Mouse (Mus musculus): Measurements from ENCODE around the gene Comt.
A peak's percentile ranks its signal among the peaks of the same experiment; 100 is the strongest.

The Comt gene

GRCm38 (mm10) chr16:18411026-18411649 is 15.5 kb downstream of the Comt start:
- DNase-seq (ENCODE audit: low spot score) = no peak

GRCm38 (mm10) chr16:18410418-18410817 is 16.2 kb downstream of the Comt start:
- no peak for DNase-seq (ENCODE audit: low spot score)

GRCm38 (mm10) chr16:18409776-18410175 is 16.9 kb downstream of the Comt start:
- no peak for DNase-seq (ENCODE audit: low spot score)

- no peak for DNase-seq (ENCODE audit: low spot score)
Measured at GRCm38 (mm10) chr16:18407912-18408311, 18.7 kb downstream of the Comt start.

GRCm38 (mm10) chr16:18406293-18406692 is 20.4 kb downstream of the Comt start:
- DNase-seq (ENCODE audit: low spot score) = peak; percentile 39

GRCm38 (mm10) chr16:18405876-18406275 is 20.8 kb downstream of the Comt start:
- no peak for DNase-seq (ENCODE audit: low spot score)

- DNase-seq (ENCODE audit: low spot score) = no peak
Measured at GRCm38 (mm10) chr16:18405091-18405854, 21.4 kb downstream of the Comt start.

GRCm38 (mm10) chr16:18403285-18403684 is 23.4 kb downstream of the Comt start:
- DNase-seq (ENCODE audit: low spot score) = no peak

- DNase-seq (ENCODE audit: low spot score) = no peak
Measured at GRCm38 (mm10) chr16:18400472-18401216, 26.0 kb downstream of the Comt start.

GRCm38 (mm10) chr16:18400028-18400427 is 26.6 kb downstream of the Comt start:
- no peak for DNase-seq (ENCODE audit: low spot score)

GRCm38 (mm10) chr16:18396791-18397621 is 29.6 kb downstream of the Comt start:
- DNase-seq (ENCODE audit: low spot score) = no peak

- peak; percentile 44 for DNase-seq (ENCODE audit: low spot score)
Measured at GRCm38 (mm10) chr16:18396201-18396600, 30.5 kb downstream of the Comt start.

- DNase-seq (ENCODE audit: low spot score) = no peak
Measured at GRCm38 (mm10) chr16:18395620-18396036, 31.0 kb downstream of the Comt start.

- DNase-seq (ENCODE audit: low spot score) = no peak
Measured at GRCm38 (mm10) chr16:18394777-18395619, 31.7 kb downstream of the Comt start.

GRCm38 (mm10) chr16:18394056-18394455 is 32.6 kb downstream of the Comt start:
- no peak for DNase-seq (ENCODE audit: low spot score)

- no peak for DNase-seq (ENCODE audit: low spot score)
Measured at GRCm38 (mm10) chr16:18393595-18393994, 33.1 kb downstream of the Comt start.

GRCm38 (mm10) chr16:18392469-18393426 is 33.9 kb downstream of the Comt start:
- peak; percentile 84 for DNase-seq (ENCODE audit: low spot score)

- DNase-seq (ENCODE audit: low spot score) = no peak
Measured at GRCm38 (mm10) chr16:18391728-18392127, 34.9 kb downstream of the Comt start.

- no peak for DNase-seq (ENCODE audit: low spot score)
Measured at GRCm38 (mm10) chr16:18391127-18391526, 35.5 kb downstream of the Comt start.

GRCm38 (mm10) chr16:18390399-18390798 is 36.3 kb downstream of the Comt start:
- DNase-seq (ENCODE audit: low spot score) = no peak

Data from urinary bladder, postnatal 25 days (tissue).